Mouse (Mus musculus) CH12.LX (cell line): ENCODE measurements around the gene Bmp7. TPM values are rescaled to one million over a fixed set of nuclear protein-coding genes. Genes with fewer than 3 reads are reported as not detected.

Source experiments
- DNase-seq: peaks from one replicate; pipeline ENCODE4 v3.0.0-alpha.2; 2013; ENCODE audit errors: extremely low read depth
- H3K27ac ChIP-seq: 2 replicates; pipeline ENCODE4 v1.5.1; 2012; ENCODE audit warnings: low read depth, mild to moderate bottlenecking, control low read depth, moderate library complexity; ENCODE audit not compliant: insufficient read depth
- H3K27me3 ChIP-seq: replicated peaks from 2 replicates; pipeline ENCODE3; 2012; ENCODE audit warnings: inconsistent platforms
- H3K36me3 ChIP-seq, 2 experiments: replicated peaks in 1 of 2; 2 replicates each; pipeline versions ENCODE3 to v1.6.1; 2012; ENCODE audit warnings: inconsistent platforms in 1 of 2, low read length in 1 of 2, mild to moderate bottlenecking in 1 of 2, mixed read lengths in 1 of 2, moderate library complexity in 1 of 2; ENCODE audit not compliant: control insufficient read depth in 1 of 2, insufficient read depth in 1 of 2
- H3K4me1 ChIP-seq, 2 experiments: 2 replicates each; pipeline ENCODE4 v1.6.1; 2012; ENCODE audit warnings: inconsistent platforms in 1 of 2, moderate library complexity in 1 of 2; ENCODE audit not compliant: insufficient read depth in 2 of 2, control insufficient read depth in 1 of 2
- H3K4me2 ChIP-seq: 2 replicates; pipeline ENCODE4 v1.6.1; 2012; ENCODE audit warnings: low read depth, mild to moderate bottlenecking, control low read depth; ENCODE audit not compliant: poor library complexity, insufficient read depth, severe bottlenecking
- H3K4me3 ChIP-seq, 3 experiments: fragments of 150-350 bp in 1 of 3; sonication (generic) in 1 of 3; replicated peaks in 1 of 3; 2 replicates each; pipeline versions ENCODE3 to v1.5.1; 2011 to 2012; ENCODE audit warnings: low read depth in 2 of 3, low read length in 2 of 3, mild to moderate bottlenecking in 2 of 3, moderate library complexity in 2 of 3, control low read depth in 1 of 3, improper control_type of control experiment in 1 of 3, inconsistent platforms in 1 of 3, mixed read lengths in 1 of 3; ENCODE audit not compliant: poor library complexity in 1 of 3
- H3K79me2 ChIP-seq: replicated peaks from 2 replicates; pipeline ENCODE4 v1.6.1; 2012; ENCODE audit warnings: mild to moderate bottlenecking, moderate library complexity; ENCODE audit not compliant: control insufficient read depth, poor library complexity, insufficient read depth, severe bottlenecking; ENCODE audit errors: extremely low read depth
- H3K9ac ChIP-seq: 2 replicates; pipeline ENCODE4 v1.6.1; 2012; ENCODE audit warnings: low read depth, mild to moderate bottlenecking, control low read depth, moderate library complexity; ENCODE audit not compliant: insufficient read depth
- H3K9me3 ChIP-seq: replicated peaks from 2 replicates; pipeline ENCODE3; 2012; ENCODE audit warnings: low read length, inconsistent platforms, mixed read lengths
- BHLHE40 ChIP-seq: IDR thresholded peaks from 2 replicates; pipeline ENCODE4 v1.6.1; 2011; ENCODE audit warnings: mild to moderate bottlenecking, low read depth, low read length, improper control_type of control experiment
- CTCF ChIP-seq, 2 experiments: IDR thresholded peaks in 1 of 2; conservative IDR thresholded peaks in 1 of 2; 2 replicates each; pipeline ENCODE4 v1.5.1; 2011 to 2012; ENCODE audit warnings: low read depth in 2 of 2, low read length in 2 of 2, improper control_type of control experiment in 1 of 2, inconsistent platforms in 1 of 2, mild to moderate bottlenecking in 1 of 2, moderate library complexity in 1 of 2
- GABPA ChIP-seq: IDR thresholded peaks from 2 replicates; pipeline ENCODE4 v1.6.1; 2012; ENCODE audit warnings: low read depth, low read length, improper control_type of control experiment, inconsistent platforms; ENCODE audit not compliant: insufficient replicate concordance
- IRF4 ChIP-seq: IDR thresholded peaks from 2 replicates; pipeline ENCODE4 v1.6.1; 2014; ENCODE audit warnings: low read depth, mild to moderate bottlenecking, inconsistent platforms, low read length, improper control_type of control experiment
- JUN ChIP-seq: IDR thresholded peaks from 2 replicates; pipeline ENCODE4 v1.6.1; 2011; ENCODE audit warnings: low read depth, mild to moderate bottlenecking, low read length, improper control_type of control experiment, moderate library complexity; ENCODE audit not compliant: insufficient read depth
- JUND ChIP-seq: conservative IDR thresholded peaks from 2 replicates; pipeline ENCODE4 v1.6.1; 2011; ENCODE audit warnings: low read depth, low read length, improper control_type of control experiment
- KAT2A ChIP-seq: IDR thresholded peaks from 2 replicates; pipeline ENCODE4 v1.6.1; 2012; ENCODE audit warnings: low read length, improper control_type of control experiment, inconsistent platforms; ENCODE audit not compliant: insufficient replicate concordance
- MXI1 ChIP-seq: IDR thresholded peaks from 2 replicates; pipeline ENCODE4 v1.6.1; 2011; ENCODE audit warnings: mild to moderate bottlenecking, low read depth, low read length, improper control_type of control experiment
- NELFE ChIP-seq: IDR thresholded peaks from 2 replicates; pipeline ENCODE4 v1.6.1; 2011; ENCODE audit warnings: low read depth, low read length, improper control_type of control experiment
- NRF1 ChIP-seq: IDR thresholded peaks from 2 replicates; pipeline ENCODE4 v1.6.1; 2014; ENCODE audit warnings: low read depth, mild to moderate bottlenecking, inconsistent platforms, low read length, improper control_type of control experiment, moderate library complexity
- PAX5 ChIP-seq: IDR thresholded peaks from 2 replicates; pipeline ENCODE4 v1.6.1; 2012; ENCODE audit warnings: low read length, inconsistent platforms, mixed read lengths
- RAD21 ChIP-seq: IDR thresholded peaks from 2 replicates; pipeline ENCODE4 v1.6.1; 2011; ENCODE audit warnings: low read depth, mild to moderate bottlenecking, low read length, improper control_type of control experiment, moderate library complexity
- SMC3 ChIP-seq: IDR thresholded peaks from 2 replicates; pipeline ENCODE4 v1.6.1; 2011; ENCODE audit warnings: low read depth, low read length, improper control_type of control experiment
- TCF12 ChIP-seq: IDR thresholded peaks from 2 replicates; pipeline ENCODE4 v1.6.1; 2014; ENCODE audit warnings: low read depth, mild to moderate bottlenecking, inconsistent platforms, low read length, improper control_type of control experiment
- ZC3H11A ChIP-seq: IDR thresholded peaks from 2 replicates; pipeline ENCODE4 v1.6.1; 2012; ENCODE audit warnings: low read depth, mild to moderate bottlenecking, inconsistent platforms, low read length, improper control_type of control experiment
- dilution Hi-C: fragments of 300-500 bp; cut with MboI; formaldehyde crosslinking; loops from 2 replicates; pipeline ENCODE4 v1.14.3; 2020; ENCODE audit warnings: low sequenced_read_pairs; ENCODE audit not compliant: extremely low pct_unique_long_range_greater_than_20kb, extremely low pct_ligation_motif_present
- in situ Hi-C: fragments of 300-500 bp; cut with MboI; formaldehyde crosslinking; loops from 3 replicates; pipeline ENCODE4 v1.14.3; 2019; ENCODE audit warnings: low sequenced_read_pairs, low pct_ligation_motif_present, low pct_unique_long_range_greater_than_20kb, mixed read lengths
- polyA plus RNA-seq: library from polyadenylated mRNA; unstranded; fragments of >175 nt; gene quantifications from 2 replicates; pipeline ENCODE4 v1.2.1, GENCODE M21; 2012; ENCODE audit warnings: low read depth; ENCODE audit not compliant: insufficient read length
- total RNA-seq, 2 experiments: library from RNA; depleted of rRNA; stranded (reverse); fragments of 300-350 nt in 1 of 2; fragments of >200 nt in 1 of 2; gene quantifications; 2 replicates each; pipeline ENCODE4 v1.2.3; 2012 to 2014

Gene Bmp7
- total and polyA plus RNA-seq, 3 experiments: 0.16 to 0.51 (median 0.47) TPM

DNA sequence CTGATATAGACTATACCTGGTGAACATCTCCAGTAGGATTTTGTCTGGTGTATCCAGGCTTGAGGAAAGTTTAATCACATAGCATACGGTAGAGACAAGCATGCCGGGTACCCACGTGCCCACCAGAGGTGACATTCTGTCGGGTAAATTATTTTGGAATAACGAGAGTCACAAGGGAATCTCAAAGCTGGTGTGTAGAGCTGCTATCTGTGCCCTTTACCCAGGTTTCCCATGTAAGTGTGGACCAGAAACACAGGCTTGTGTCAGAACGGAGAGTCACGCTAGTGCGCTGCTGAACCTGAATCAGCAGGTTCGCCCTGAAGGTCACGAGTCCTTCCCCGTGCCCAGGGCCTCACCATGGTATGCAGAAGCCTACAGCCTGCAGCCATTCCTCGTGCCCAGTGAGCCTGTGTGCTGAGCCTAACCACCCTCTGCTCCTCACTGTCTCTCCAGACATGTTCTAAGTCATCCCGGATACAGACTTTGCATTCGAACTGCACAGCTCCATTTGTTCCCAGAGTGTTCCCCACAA is 10.2 kb downstream of the Bmp7 start:
- Histone ChIP-seq H3K4me1 (0 out of 4 replicates have a peak, but pooled peaks cover 0 to 3% of the 10 kb centered on the region in 2 experiments), H3K9ac (no peak overlapping the region), H3K27ac (no peak overlapping the region), H3K79me2 (no peaks in the 10 kb centered on the region), H3K36me3 (no peaks in the 10 kb centered on the region), H3K4me2 (no peak overlapping the region), H3K27me3 (no peaks in the 10 kb centered on the region), H3K9me3 (peaks cover 3% of the 10 kb centered on the region)
- dilution Hi-C loops: no loop called here
- in situ Hi-C loops: no loop called here
- no peak for DNase-seq
- TF ChIP-seq GABPA: no peak
- no peak for TF ChIP-seq IRF4
- no peak for TF ChIP-seq TCF12
- no peak for TF ChIP-seq PAX5
- TF ChIP-seq CTCF (conservative IDR thresholded peaks at IDR 0.05 in 1 of 2, IDR thresholded peaks at IDR 0.05 in 1 of 2; ENCODE audit: low read depth in 2 of 2, low read length in 2 of 2): no peak
- TF ChIP-seq ZC3H11A: no peak
- TF ChIP-seq, all 38 proteins: peak for 0
- H3K4me3 ChIP-seq: no peak overlapping the region

GRCm38 (mm10) chr2:172927643-172928042 is 12.5 kb downstream of the Bmp7 start:
- H3K4me1 ChIP-seq: 0 out of 4 replicates have a peak, but pooled peaks cover 0 to 3% of the 10 kb centered on the region in 2 experiments
- H3K9me3 ChIP-seq: peaks cover 3% of the 10 kb centered on the region
- no peak for DNase-seq
- no peaks in the 10 kb centered on the region for H3K79me2 ChIP-seq
- no peak overlapping the region for H3K4me2 ChIP-seq
- dilution Hi-C loops: no loop called here
- no peak overlapping the region for H3K27ac ChIP-seq
- H3K27me3 ChIP-seq: no peaks in the 10 kb centered on the region
- no peak overlapping the region for H3K9ac ChIP-seq
- TF ChIP-seq MXI1: no peak
- no peak for TF ChIP-seq TCF12
- TF ChIP-seq BHLHE40: no peak
- no peak for TF ChIP-seq SMC3
- TF ChIP-seq NELFE: no peak
- no peak for TF ChIP-seq KAT2A
- TF ChIP-seq JUND: no peak
- no peak for TF ChIP-seq NRF1
- TF ChIP-seq JUN: no peak
- no peak overlapping the region for H3K4me3 ChIP-seq
- H3K36me3 ChIP-seq: no peaks in the 10 kb centered on the region
- in situ Hi-C loops: no loop called here

DNA sequence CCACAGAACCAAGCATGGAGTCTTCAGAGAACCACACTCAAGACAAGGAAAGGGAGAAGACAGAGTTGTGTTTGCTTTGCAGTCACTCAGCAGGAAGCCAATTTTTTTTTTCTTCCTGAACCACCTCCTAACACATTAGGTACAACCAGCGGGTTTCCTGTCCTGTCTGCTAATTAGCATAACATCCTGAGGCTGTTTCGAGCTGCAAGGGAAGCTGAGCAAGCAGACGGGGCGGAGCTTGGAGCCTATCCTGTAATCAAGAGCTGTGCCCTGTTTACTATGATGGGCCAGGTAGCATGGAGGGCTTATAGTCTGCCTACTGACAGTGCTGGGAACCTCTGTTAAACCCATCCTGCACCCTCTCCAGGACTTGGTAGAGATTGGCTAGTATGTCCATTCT is 13.8 kb downstream of the Bmp7 start:
- DNase-seq: no peak
- Histone ChIP-seq H3K27ac (no peak overlapping the region), H3K9ac (no peak overlapping the region)
- TF ChIP-seq RAD21 (no peak), NELFE (no peak)
- TF ChIP-seq, all 38 proteins: peak for 0
- Histone ChIP-seq H3K4me3 (no peak overlapping the region), H3K4me1 (0 out of 4 replicates have a peak, but pooled peaks cover 0 to 3% of the 10 kb centered on the region in 2 experiments), H3K4me2 (no peak overlapping the region), H3K79me2 (no peaks in the 10 kb centered on the region), H3K27me3 (no peaks in the 10 kb centered on the region), H3K9me3 (peaks cover 3% of the 10 kb centered on the region), H3K36me3 (no peaks in the 10 kb centered on the region)
- in situ Hi-C loops: no loop called here
- dilution Hi-C loops: no loop called here
